Mouse (Mus musculus): ENCODE data around the gene Ccdc81. TPM values are rescaled to one million over a fixed set of nuclear protein-coding genes. Genes with fewer than 3 reads are reported as not detected.
A peak's percentile ranks its signal among the peaks of the same experiment; 100 is the strongest.

Gene Ccdc81
- polyA plus RNA-seq, 1 experiment from 2014 or later, result 0.90 TPM

GRCm38 (mm10) chr7:89884551-89884950 is 18.9 kb downstream of the Ccdc81 start:
- no peak for ATAC-seq
- Histone ChIP-seq H3K4me3 (ENCODE audit: low read length) (no peak overlapping the region), H3K36me3 (ENCODE audit: control insufficient read depth, insufficient read depth, low read length) (no peaks in the 10 kb centered on the region), H3K27me3 (replicated peaks; ENCODE audit: control insufficient read depth, insufficient read depth, low read length) (no peaks in the 10 kb centered on the region), H3K4me2 (ENCODE audit: low read length) (no peak overlapping the region), H3K27ac (ENCODE audit: low read depth, low read length) (no peak overlapping the region), H3K9me3 (ENCODE audit: control insufficient read depth, low read length) (no peaks in the 10 kb centered on the region), H3K9ac (ENCODE audit: low read depth, low read length) (no peak overlapping the region), H3K4me1 (ENCODE audit: control insufficient read depth, insufficient read depth, low read depth, low read length) (no peaks in the 10 kb centered on the region)
- WGBS, result 80% methylated on average over 3 of the region's 3 CpGs

DNA sequence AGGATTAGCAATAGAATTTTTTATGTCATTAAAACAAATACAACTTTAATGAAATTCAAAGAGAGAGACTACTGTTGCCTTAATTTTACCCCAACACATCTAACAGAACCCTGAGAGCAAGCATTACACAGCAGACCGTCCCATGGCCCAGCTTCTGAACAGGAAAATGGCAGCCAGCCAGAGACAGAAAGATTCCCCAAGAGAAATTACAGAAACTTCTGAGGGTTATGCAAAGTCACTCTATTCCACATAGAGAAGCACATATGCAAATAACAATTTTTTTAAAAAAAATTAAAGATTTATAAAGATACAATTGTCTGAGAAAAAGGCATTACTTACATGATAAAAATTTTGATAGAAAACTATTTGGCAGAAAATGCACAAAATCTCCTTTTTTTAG is 23.7 kb downstream of the Ccdc81 start:
- Histone ChIP-seq H3K4me1 (ENCODE audit: control insufficient read depth, insufficient read depth, low read depth, low read length) (no peaks in the 10 kb centered on the region), H3K9ac (ENCODE audit: low read depth, low read length) (no peak overlapping the region), H3K4me3 (ENCODE audit: low read length) (no peak overlapping the region), H3K9me3 (ENCODE audit: control insufficient read depth, low read length) (no peaks in the 10 kb centered on the region), H3K4me2 (ENCODE audit: low read length) (no peak overlapping the region), H3K36me3 (ENCODE audit: control insufficient read depth, insufficient read depth, low read length) (no peaks in the 10 kb centered on the region), H3K27ac (ENCODE audit: low read depth, low read length) (no peak overlapping the region), H3K27me3 (replicated peaks; ENCODE audit: control insufficient read depth, insufficient read depth, low read length) (no peaks in the 10 kb centered on the region)
- ATAC-seq, result no peak
- 76% methylated on average over 1 of the region's 1 CpGs for WGBS

- Histone ChIP-seq H3K9ac (ENCODE audit: low read depth, low read length) (no peak overlapping the region), H3K27ac (ENCODE audit: low read depth, low read length) (no peak overlapping the region), H3K4me1 (ENCODE audit: control insufficient read depth, insufficient read depth, low read depth, low read length) (no peaks in the 10 kb centered on the region), H3K9me3 (ENCODE audit: control insufficient read depth, low read length) (no peaks in the 10 kb centered on the region), H3K4me3 (ENCODE audit: low read length) (no peak overlapping the region), H3K27me3 (replicated peaks; ENCODE audit: control insufficient read depth, insufficient read depth, low read length) (no peaks in the 10 kb centered on the region), H3K4me2 (ENCODE audit: low read length) (no peak overlapping the region), H3K36me3 (ENCODE audit: control insufficient read depth, insufficient read depth, low read length) (no peaks in the 10 kb centered on the region)
- 81% methylated on average over 5 of the region's 5 CpGs for WGBS
- no peak for ATAC-seq
Measured at GRCm38 (mm10) chr7:89867221-89867620, 36.2 kb downstream of the Ccdc81 start.

DNA sequence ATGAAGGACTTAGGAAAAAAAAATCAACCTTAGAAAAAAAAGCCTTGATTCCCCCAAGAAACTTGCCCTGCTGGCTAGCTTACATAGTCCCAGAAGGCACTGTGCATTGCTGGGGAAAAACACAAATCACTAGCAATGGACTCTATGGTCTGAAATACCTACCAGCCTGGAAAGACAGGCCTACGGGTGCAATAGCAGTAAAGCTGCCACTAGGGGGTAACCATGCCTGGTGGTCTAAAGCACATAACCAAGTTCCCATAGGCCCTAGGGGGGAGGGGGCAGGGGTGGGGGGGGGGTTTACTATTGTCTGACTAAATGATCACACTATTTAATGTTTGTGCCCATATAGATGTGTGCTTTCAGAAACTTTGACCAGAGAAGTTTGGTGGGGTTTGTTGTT is 38.7 kb downstream of the Ccdc81 start:
- WGBS, result 100% methylated on average over 1 of the region's 1 CpGs
- Histone ChIP-seq H3K4me1 (ENCODE audit: control insufficient read depth, insufficient read depth, low read depth, low read length) (no peaks in the 10 kb centered on the region), H3K4me2 (ENCODE audit: low read length) (no peak overlapping the region), H3K27ac (ENCODE audit: low read depth, low read length) (no peak overlapping the region), H3K9ac (ENCODE audit: low read depth, low read length) (no peak overlapping the region), H3K27me3 (replicated peaks; ENCODE audit: control insufficient read depth, insufficient read depth, low read length) (no peaks in the 10 kb centered on the region), H3K9me3 (ENCODE audit: control insufficient read depth, low read length) (no peaks in the 10 kb centered on the region), H3K4me3 (ENCODE audit: low read length) (no peak overlapping the region), H3K36me3 (ENCODE audit: control insufficient read depth, insufficient read depth, low read length) (no peaks in the 10 kb centered on the region)
- ATAC-seq, result no peak

- H3K9me3 ChIP-seq (ENCODE audit: control insufficient read depth, low read length), result no peaks in the 10 kb centered on the region
- H3K27ac ChIP-seq (ENCODE audit: low read depth, low read length), result no peak overlapping the region
- peak; percentile 73 for ATAC-seq
- no peaks in the 10 kb centered on the region for H3K4me1 ChIP-seq (ENCODE audit: control insufficient read depth, insufficient read depth, low read depth, low read length)
- H3K36me3 ChIP-seq (ENCODE audit: control insufficient read depth, insufficient read depth, low read length), result no peaks in the 10 kb centered on the region
- H3K4me2 ChIP-seq (ENCODE audit: low read length), result no peak overlapping the region
- no peaks in the 10 kb centered on the region for H3K27me3 ChIP-seq (replicated peaks; ENCODE audit: control insufficient read depth, insufficient read depth, low read length)
- H3K4me3 ChIP-seq (ENCODE audit: low read length), result no peak overlapping the region
- no peak overlapping the region for H3K9ac ChIP-seq (ENCODE audit: low read depth, low read length)
- WGBS, result 44% methylated on average over 17 of the region's 17 CpGs
Measured at GRCm38 (mm10) chr7:89856440-89857217, 46.8 kb downstream of the Ccdc81 start.

GRCm38 (mm10) chr7:89855196-89855595 is 48.2 kb downstream of the Ccdc81 start:
- H3K4me2 ChIP-seq (ENCODE audit: low read length), result no peak overlapping the region
- no peak overlapping the region for H3K9ac ChIP-seq (ENCODE audit: low read depth, low read length)
- 95% methylated on average over 1 of the region's 1 CpGs for WGBS

DNA sequence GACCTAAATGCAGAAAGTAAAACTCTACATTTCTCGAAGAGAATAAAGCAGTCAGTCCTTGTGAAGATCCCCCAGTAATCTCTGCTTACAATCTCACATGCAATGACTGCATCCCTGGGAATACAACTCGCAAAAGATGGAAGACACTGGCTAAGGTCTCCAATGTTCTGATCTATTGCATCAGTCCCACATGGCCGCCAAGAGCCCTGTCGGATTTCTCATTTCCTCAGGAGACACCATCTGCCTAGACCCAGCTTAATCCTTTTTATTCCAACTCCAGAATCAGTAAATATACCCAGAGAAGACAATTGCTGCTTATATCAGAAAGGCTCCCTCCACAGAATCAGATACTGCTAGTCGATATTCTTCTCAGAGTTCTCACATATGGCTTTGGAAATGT is 50.3 kb downstream of the Ccdc81 start:
- Histone ChIP-seq H3K4me2 (ENCODE audit: low read length) (no peak overlapping the region), H3K4me1 (ENCODE audit: control insufficient read depth, insufficient read depth, low read depth, low read length) (no peaks in the 10 kb centered on the region), H3K27ac (ENCODE audit: low read depth, low read length) (no peak overlapping the region), H3K9ac (ENCODE audit: low read depth, low read length) (no peak overlapping the region), H3K4me3 (ENCODE audit: low read length) (no peak overlapping the region), H3K36me3 (ENCODE audit: control insufficient read depth, insufficient read depth, low read length) (no peaks in the 10 kb centered on the region), H3K27me3 (replicated peaks; ENCODE audit: control insufficient read depth, insufficient read depth, low read length) (no peaks in the 10 kb centered on the region), H3K9me3 (ENCODE audit: control insufficient read depth, low read length) (no peaks in the 10 kb centered on the region)
- 84% methylated on average over 5 of the region's 5 CpGs for WGBS
- no peak for ATAC-seq

More at GRCm38 (mm10) chr7:89855196-89855595, 48.2 kb downstream of the Ccdc81 start:
- no peaks in the 10 kb centered on the region for H3K4me1 ChIP-seq (ENCODE audit: control insufficient read depth, insufficient read depth, low read depth, low read length)
- H3K27ac ChIP-seq (ENCODE audit: low read depth, low read length), result no peak overlapping the region
- H3K4me3 ChIP-seq (ENCODE audit: low read length), result no peak overlapping the region
- ATAC-seq, result no peak
- H3K36me3 ChIP-seq (ENCODE audit: control insufficient read depth, insufficient read depth, low read length), result no peaks in the 10 kb centered on the region
- H3K9me3 ChIP-seq (ENCODE audit: control insufficient read depth, low read length), result no peaks in the 10 kb centered on the region
- no peaks in the 10 kb centered on the region for H3K27me3 ChIP-seq (replicated peaks; ENCODE audit: control insufficient read depth, insufficient read depth, low read length)

DNA sequence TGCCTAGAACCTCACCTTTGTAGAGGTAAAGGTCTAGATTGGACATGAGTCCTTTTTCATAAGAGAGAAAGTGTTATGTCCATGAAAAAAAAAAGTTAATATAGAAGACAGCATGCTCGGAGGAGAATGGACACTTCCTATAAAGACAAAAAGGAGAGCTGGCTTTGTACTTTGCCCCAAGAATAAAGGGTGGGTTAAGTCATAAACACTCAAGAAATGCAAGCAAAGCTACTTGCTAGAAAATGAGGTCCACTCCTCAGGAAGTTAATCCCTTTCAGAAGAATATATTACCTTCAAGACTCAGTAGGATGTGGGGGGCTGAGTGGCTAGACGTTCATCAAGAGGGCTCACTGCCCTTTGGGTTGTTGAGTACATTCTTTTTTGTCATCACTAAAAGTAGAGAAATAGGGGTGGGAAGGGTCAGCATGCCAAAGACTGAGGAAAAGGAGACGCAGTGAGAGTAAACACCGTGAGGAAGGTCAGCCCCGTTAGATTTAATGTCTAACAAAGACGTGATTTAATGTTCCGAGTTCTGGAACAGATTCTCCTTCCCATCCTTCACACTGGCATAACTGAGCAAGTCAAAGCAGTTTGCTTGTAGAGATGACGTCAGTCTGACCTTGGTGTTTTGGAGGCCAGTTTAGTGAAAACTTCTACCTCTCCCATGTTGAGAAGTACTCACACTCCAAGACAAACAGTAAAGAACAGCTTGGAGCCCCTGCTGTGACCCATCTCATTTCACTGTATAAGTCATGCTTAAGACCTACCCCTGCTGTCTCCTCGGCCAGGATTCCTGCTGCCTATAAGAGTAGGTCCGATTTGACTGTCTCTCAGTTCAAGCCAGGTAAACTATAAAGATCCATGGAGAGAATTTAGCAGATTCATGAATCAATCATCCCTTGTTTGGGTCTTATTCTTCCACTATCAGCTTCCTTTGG is 51.0 kb downstream of the Ccdc81 start:
- Histone ChIP-seq H3K4me3 (ENCODE audit: low read length) (no peak overlapping the region), H3K4me2 (ENCODE audit: low read length) (no peak overlapping the region), H3K27ac (ENCODE audit: low read depth, low read length) (no peak overlapping the region), H3K9me3 (ENCODE audit: control insufficient read depth, low read length) (no peaks in the 10 kb centered on the region), H3K9ac (ENCODE audit: low read depth, low read length) (no peak overlapping the region), H3K27me3 (replicated peaks; ENCODE audit: control insufficient read depth, insufficient read depth, low read length) (no peaks in the 10 kb centered on the region), H3K36me3 (ENCODE audit: control insufficient read depth, insufficient read depth, low read length) (no peaks in the 10 kb centered on the region), H3K4me1 (ENCODE audit: control insufficient read depth, insufficient read depth, low read depth, low read length) (no peaks in the 10 kb centered on the region)
- 78% methylated on average over 10 of the region's 10 CpGs for WGBS
- no peak for ATAC-seq

DNA sequence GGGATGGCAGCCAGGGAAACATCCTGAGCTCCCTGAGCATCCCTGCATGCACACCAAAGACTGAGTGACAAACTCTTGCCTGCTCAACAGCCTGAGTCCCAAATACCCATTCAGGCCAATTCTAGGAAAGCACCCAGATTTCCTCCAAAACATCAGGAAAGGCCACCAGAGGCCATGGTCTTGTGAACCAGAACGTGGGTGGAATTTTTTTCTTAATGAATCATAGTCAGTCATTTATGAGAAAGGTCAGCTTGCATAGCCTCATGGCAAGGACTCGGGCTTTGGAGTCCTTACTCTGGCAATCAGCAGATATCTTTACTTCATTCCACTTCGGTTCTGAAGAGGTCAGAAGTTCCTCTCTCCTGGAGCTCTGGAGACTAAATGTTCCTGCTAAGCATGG is 52.9 kb downstream of the Ccdc81 start:
- H3K27ac ChIP-seq (ENCODE audit: low read depth, low read length), result no peak overlapping the region
- H3K4me3 ChIP-seq (ENCODE audit: low read length), result no peak overlapping the region
- H3K4me1 ChIP-seq (ENCODE audit: control insufficient read depth, insufficient read depth, low read depth, low read length), result no peaks in the 10 kb centered on the region
- no peak for ATAC-seq
- no peak overlapping the region for H3K9ac ChIP-seq (ENCODE audit: low read depth, low read length)
- H3K4me2 ChIP-seq (ENCODE audit: low read length), result no peak overlapping the region
- whole genome bisulfite sequencing, result 83% methylated on average over 3 of the region's 3 CpGs
- H3K9me3 ChIP-seq (ENCODE audit: control insufficient read depth, low read length), result no peaks in the 10 kb centered on the region
- H3K27me3 ChIP-seq (replicated peaks; ENCODE audit: control insufficient read depth, insufficient read depth, low read length), result no peaks in the 10 kb centered on the region
- no peaks in the 10 kb centered on the region for H3K36me3 ChIP-seq (ENCODE audit: control insufficient read depth, insufficient read depth, low read length)
